Mouse (Mus musculus): ENCODE measurements around the gene Usp9x.

DNA sequence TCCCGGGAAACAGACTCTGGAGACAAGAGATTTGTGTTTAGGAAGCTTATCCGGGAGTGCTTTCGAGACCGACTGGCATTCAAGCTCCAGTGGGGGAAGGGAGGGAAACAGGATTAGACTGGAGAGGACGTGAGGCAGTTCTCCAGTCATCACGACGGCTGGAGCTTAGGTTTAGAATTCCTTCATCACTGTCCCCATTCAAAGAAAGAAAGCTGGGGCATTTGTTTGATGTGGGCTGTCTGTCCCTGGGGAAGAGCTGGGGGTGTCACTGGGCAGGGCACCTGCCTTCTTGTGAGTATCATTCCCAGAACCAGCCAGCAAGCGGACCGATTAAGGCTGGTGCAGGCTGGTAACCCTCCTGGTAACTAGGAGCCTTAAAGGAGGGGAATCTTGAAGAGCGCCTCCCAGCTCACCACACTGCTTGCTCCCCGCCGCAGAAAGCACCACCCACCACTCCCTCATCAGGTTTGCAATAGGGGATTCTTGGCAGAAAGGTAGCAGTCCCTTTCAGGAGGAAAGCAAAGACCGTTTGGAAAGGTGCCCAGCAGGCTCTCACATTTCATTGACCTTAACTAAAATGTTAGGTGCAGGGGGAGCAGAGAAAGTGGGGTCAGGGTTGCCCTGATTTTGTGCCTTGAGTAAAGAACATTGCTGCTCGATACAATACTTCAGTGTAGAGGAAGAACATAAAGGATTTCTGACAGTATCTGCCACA is 23.5 kb upstream of the Usp9x start:
- no peak for TF ChIP-seq CTCF (IDR thresholded peaks at IDR 0.05; ENCODE audit: low read depth)
- no peak for TF ChIP-seq EP300 (IDR thresholded peaks at IDR 0.05; ENCODE audit: low read depth)

All from liver, postnatal 0 days (tissue).